Mouse (Mus musculus) T-helper 17 cell (primary cell): ENCODE results near the gene Ccdc22.

Source experiments
- in situ Hi-C, 2 experiments: fragments of 300-600 bp; cut with MboI, MseI; formaldehyde crosslinking; loops; 1 replicate in 1 of 2; 2 replicates in 1 of 2; pipeline ENCODE4 v1.15.1; 2025; ENCODE audit warnings: high pct_unique_total_duplicates in 2 of 2

Gene Ccdc22

GRCm38 (mm10) chrX:7604879-7605574 is at the start of gene Ccdc22:
Ccdc22 (minus strand) TSS chrX:7605517.
- in situ Hi-C loops: no loop called here

- in situ Hi-C loops: no loop called here
Measured at GRCm38 (mm10) chrX:7648671-7649304, 43.5 kb upstream of the Ccdc22 start.

- in situ Hi-C loops: no loop called here
Measured at GRCm38 (mm10) chrX:7645349-7645748, 40.0 kb upstream of the Ccdc22 start.

- in situ Hi-C loops: loop anchor here in 1 of 2 experiments (5.0 kb wide), 1 partner anchor 63 kb away; no protein-coding TSS in a partner anchor
Measured at GRCm38 (mm10) chrX:7640785-7641184, 35.5 kb upstream of the Ccdc22 start.

- in situ Hi-C loops: loop anchor here in 1 of 2 experiments (5.0 kb wide), 1 partner anchor 62 kb away; no protein-coding TSS in a partner anchor
Measured at GRCm38 (mm10) chrX:7639536-7640325, 34.4 kb upstream of the Ccdc22 start.

GRCm38 (mm10) chrX:7638401-7639091 is 33.2 kb upstream of the Ccdc22 start, which contains the start of gene Syp:
Syp (plus strand) TSS chrX:7638471.
- in situ Hi-C loops: no loop called here

- in situ Hi-C loops: no loop called here
Measured at GRCm38 (mm10) chrX:7635101-7635500, 29.8 kb upstream of the Ccdc22 start.

- in situ Hi-C loops: no loop called here
Measured at GRCm38 (mm10) chrX:7632560-7632959, 27.2 kb upstream of the Ccdc22 start.

- in situ Hi-C loops: no loop called here
Measured at GRCm38 (mm10) chrX:7617889-7618551, 12.7 kb upstream of the Ccdc22 start.

- in situ Hi-C loops: no loop called here
Measured at GRCm38 (mm10) chrX:7610536-7611258, 5.4 kb upstream of the Ccdc22 start.

- in situ Hi-C loops: no loop called here
Measured at GRCm38 (mm10) chrX:7610035-7610434, 4.7 kb upstream of the Ccdc22 start.

GRCm38 (mm10) chrX:7606783-7607182 is 1.5 kb upstream of the Ccdc22 start, which contains the start of gene Cacna1f:
Cacna1f (plus strand) TSS chrX:7607083.
- in situ Hi-C loops: no loop called here

GRCm38 (mm10) chrX:7605575-7605941 is 241 bp upstream of the Ccdc22 start:
- in situ Hi-C loops: no loop called here

GRCm38 (mm10) chrX:7604004-7604403 is 1.3 kb downstream of the Ccdc22 start:
- in situ Hi-C loops: no loop called here

GRCm38 (mm10) chrX:7595371-7595770 is 9.9 kb downstream of the Ccdc22 start:
- in situ Hi-C loops: no loop called here

- in situ Hi-C loops: no loop called here
Measured at GRCm38 (mm10) chrX:7586356-7586755, 19.0 kb downstream of the Ccdc22 start.

GRCm38 (mm10) chrX:7583881-7584280 is 21.4 kb downstream of the Ccdc22 start:
- in situ Hi-C loops: no loop called here

GRCm38 (mm10) chrX:7581151-7581550 is 24.2 kb downstream of the Ccdc22 start:
- in situ Hi-C loops: no loop called here

- in situ Hi-C loops: loop anchor here in 1 of 2 experiments (5.0 kb wide), 1 partner anchor 67 kb away; no protein-coding TSS in a partner anchor
Measured at GRCm38 (mm10) chrX:7574885-7575231, 30.5 kb downstream of the Ccdc22 start.
